Mouse (Mus musculus) stomach, postnatal 0 days (tissue): ENCODE results near the gene Cldn7. TPM values are rescaled to one million over a fixed set of nuclear protein-coding genes. Genes with fewer than 3 reads are reported as not detected.

Experiments
- ATAC-seq: fragments of 200-750 bp; cut with Nextera tagmentation; 2 replicates; pipeline ENCODE4 v1.8.0; 2017; ENCODE audit not compliant: low FRiP score, low TSS enrichment
- DNase-seq: peaks from one replicate; pipeline ENCODE4 v3.0.0-alpha.2; 2016; ENCODE audit warnings: low spot score
- H3K27ac ChIP-seq: fragments of 300-500 bp; sonication (generic); replicated peaks from 2 replicates; pipeline ENCODE4 v1.5.1; 2014; ENCODE audit warnings: mild to moderate bottlenecking, control low read depth
- H3K27me3 ChIP-seq: fragments of 300-500 bp; sonication (generic); 2 replicates; pipeline ENCODE4 v1.6.1; 2014; ENCODE audit warnings: low read length; ENCODE audit not compliant: control insufficient read depth, insufficient read depth
- H3K36me3 ChIP-seq: fragments of 300-500 bp; sonication (generic); 2 replicates; pipeline ENCODE4 v1.6.1; 2014; ENCODE audit warnings: low read length, mixed read lengths; ENCODE audit not compliant: control insufficient read depth, insufficient read depth
- H3K4me1 ChIP-seq: fragments of 300-500 bp; sonication (generic); replicated peaks from 2 replicates; pipeline ENCODE4 v1.6.1; 2014; ENCODE audit warnings: antibody characterized with exemption; ENCODE audit not compliant: control insufficient read depth, insufficient read depth
- H3K4me2 ChIP-seq: fragments of 300-500 bp; sonication (generic); replicated peaks from 2 replicates; pipeline ENCODE4 v1.6.1; 2014; ENCODE audit warnings: low read depth, mild to moderate bottlenecking, control low read depth, moderate library complexity
- H3K4me3 ChIP-seq: fragments of 300-500 bp; sonication (generic); 2 replicates; pipeline ENCODE4 v1.5.1; 2014; ENCODE audit warnings: low read depth, low read length, control low read depth
- H3K9ac ChIP-seq: fragments of 300-500 bp; sonication (generic); 2 replicates; pipeline ENCODE4 v1.6.1; 2014; ENCODE audit warnings: mild to moderate bottlenecking, low read length, control low read depth, mixed read lengths
- H3K9me3 ChIP-seq: fragments of 300-500 bp; sonication (generic); 2 replicates; pipeline ENCODE4 v1.6.1; 2016; ENCODE audit warnings: low read length; ENCODE audit not compliant: control insufficient read depth
- CTCF ChIP-seq: IDR thresholded peaks from 2 replicates; pipeline ENCODE4 v1.5.1; 2016; ENCODE audit warnings: antibody characterized with exemption, low read depth, mild to moderate bottlenecking, moderate library complexity
- EP300 ChIP-seq: optimal IDR thresholded peaks from 2 replicates; pipeline ENCODE3; 2016; ENCODE audit warnings: antibody characterized with exemption
- WGBS: fragments of 180-500 bp; shearing (Covaris S2); extraction: QIAGEN DNeasy Blood & Tissue Kit; methylation state at CpG from one replicate; pipeline ENCODE4 v1.1.7; 2014; 5-methylcytosine and 5-hydroxymethylcytosine counted together
- polyA plus RNA-seq: library from polyadenylated mRNA; unstranded; fragments of >200 nt; fragmentation: Nextera tagmentation; extraction: Ambion mirVana; gene quantifications from 2 replicates; pipeline ENCODE4 v1.2.1, GENCODE M21; 2015

The Cldn7 gene
- polyA plus RNA-seq, 1 experiment from 2014 or later, result 125 TPM

- TF ChIP-seq EP300 (no peak), CTCF (no peak)
- ATAC-seq (0 out of 2 replicates have a peak, but pooled peaks have one; percentile 3), DNase-seq (peak; percentile 77)
- Histone ChIP-seq H3K4me2 (peak overlapping the region; percentile 89), H3K27me3 (no peaks in the 10 kb centered on the region), H3K4me1 (peaks cover 6% of the 10 kb centered on the region), H3K9ac (peak overlapping the region; percentile 62), H3K27ac (no peak overlapping the region; the same call in 1 of the 2 replicates), H3K9me3 (no peaks in the 10 kb centered on the region), H3K36me3 (no peaks in the 10 kb centered on the region), H3K4me3 (peak overlapping the region; percentile 44)
- WGBS, result 1% methylated on average over 28 of the region's 30 CpGs
Measured at GRCm38 (mm10) chr11:69936156-69936555, 28.4 kb upstream of the Cldn7 start.

GRCm38 (mm10) chr11:69936714-69937347 lies 27.7 kb upstream of the Cldn7 start:
- Histone ChIP-seq H3K9me3 (no peaks in the 10 kb centered on the region), H3K27me3 (no peaks in the 10 kb centered on the region), H3K9ac (peak overlapping the region; percentile 27; the same call in 1 of the 2 replicates), H3K4me2 (peak overlapping the region; percentile 89), H3K4me1 (peaks cover 6% of the 10 kb centered on the region), H3K36me3 (no peaks in the 10 kb centered on the region), H3K4me3 (peak overlapping the region; percentile 44; the same call in 1 of the 2 replicates), H3K27ac (peak overlapping the region; percentile 65)
- no peak for DNase-seq
- 28% methylated on average over 9 of the region's 9 CpGs for WGBS
- TF ChIP-seq EP300, result no peak
- no peak for TF ChIP-seq CTCF
- peak; percentile 1; the same call in 1 of the 2 replicates for ATAC-seq

GRCm38 (mm10) chr11:69937385-69937784 lies 27.2 kb upstream of the Cldn7 start:
- Histone ChIP-seq H3K4me1 (peaks cover 6% of the 10 kb centered on the region), H3K9ac (peak overlapping the region; percentile 27; the same call in 1 of the 2 replicates), H3K4me2 (no peak overlapping the region), H3K27ac (peak overlapping the region; percentile 65), H3K9me3 (no peaks in the 10 kb centered on the region), H3K4me3 (no peak overlapping the region), H3K36me3 (no peaks in the 10 kb centered on the region), H3K27me3 (no peaks in the 10 kb centered on the region)
- WGBS, result 15% methylated on average over 4 of the region's 4 CpGs
- peak; percentile 24; the same call in 1 of the 2 replicates for ATAC-seq
- no peak for TF ChIP-seq EP300
- TF ChIP-seq CTCF, result no peak
- peak; percentile 47 for DNase-seq

GRCm38 (mm10) chr11:69937834-69938233 lies 26.7 kb upstream of the Cldn7 start:
- H3K27me3 ChIP-seq, result no peaks in the 10 kb centered on the region
- H3K9me3 ChIP-seq, result no peaks in the 10 kb centered on the region
- no peak overlapping the region for H3K4me3 ChIP-seq
- H3K4me1 ChIP-seq, result peaks cover 6% of the 10 kb centered on the region
- no peaks in the 10 kb centered on the region for H3K36me3 ChIP-seq
- 69% methylated on average over 5 of the region's 5 CpGs for whole genome bisulfite sequencing
- H3K4me2 ChIP-seq, result no peak overlapping the region
- TF ChIP-seq CTCF (no peak), EP300 (no peak)
- peak overlapping the region; percentile 65 for H3K27ac ChIP-seq
- ATAC-seq (no peak), DNase-seq (no peak)
- peak overlapping the region; percentile 4; the same call in 1 of the 2 replicates for H3K9ac ChIP-seq

GRCm38 (mm10) chr11:69938401-69938979 lies 26.1 kb upstream of the Cldn7 start:
- Histone ChIP-seq H3K4me1 (peaks cover 6% of the 10 kb centered on the region), H3K27ac (0 out of 2 replicates have a peak overlapping the region, but pooled peaks have one; percentile 40), H3K4me3 (no peak overlapping the region), H3K9ac (no peak overlapping the region), H3K36me3 (no peaks in the 10 kb centered on the region), H3K9me3 (no peaks in the 10 kb centered on the region), H3K4me2 (no peak overlapping the region), H3K27me3 (no peaks in the 10 kb centered on the region)
- ATAC-seq, result no peak
- no peak for TF ChIP-seq CTCF
- TF ChIP-seq EP300, result no peak
- WGBS, result 31% methylated on average over 9 of the region's 9 CpGs
- DNase-seq, result no peak

- DNase-seq (no peak), ATAC-seq (no peak)
- Histone ChIP-seq H3K4me2 (no peak overlapping the region), H3K27me3 (no peaks in the 10 kb centered on the region), H3K27ac (no peak overlapping the region), H3K9ac (no peak overlapping the region), H3K4me1 (peaks cover 6% of the 10 kb centered on the region), H3K36me3 (no peaks in the 10 kb centered on the region), H3K9me3 (no peaks in the 10 kb centered on the region), H3K4me3 (no peak overlapping the region)
- TF ChIP-seq CTCF, result no peak
- no peak for TF ChIP-seq EP300
- WGBS, result 67% methylated on average over 5 of the region's 5 CpGs
Measured at GRCm38 (mm10) chr11:69939181-69939580, 25.4 kb upstream of the Cldn7 start.
